Mouse (Mus musculus): ENCODE measurements around the gene Slc9a2. TPM values are rescaled to one million over a fixed set of nuclear protein-coding genes. Genes with fewer than 3 reads are reported as not detected.
A peak's percentile ranks its signal among the peaks of the same experiment; 100 is the strongest.
"Not testable (repeated sequence)": the region's sequence is repeated elsewhere in the genome, so short reads cannot be mapped to it uniquely, and the experiment has no call there.

Gene Slc9a2
- polyA plus RNA-seq, 1 experiment = 34.9 TPM

- WGBS = 25% methylated on average over 3 of the region's 3 CpGs
- peak; percentile 85 for DNase-seq (ENCODE audit: low read depth, low spot score)
Observed at GRCm38 (mm10) chr1:40696436-40696835, 16.1 kb downstream of the Slc9a2 start.

GRCm38 (mm10) chr1:40705099-40705498 is 24.7 kb downstream of the Slc9a2 start:
- no peak for DNase-seq (ENCODE audit: low read depth, low spot score)
- 34% methylated on average over 4 of the region's 4 CpGs for WGBS

- no peak for DNase-seq (ENCODE audit: low read depth, low spot score)
- 34% methylated on average over 9 of the region's 9 CpGs for WGBS
Observed at GRCm38 (mm10) chr1:40714950-40715349, 34.6 kb downstream of the Slc9a2 start.

- 87% methylated on average over 10 of the region's 10 CpGs for WGBS
Observed at GRCm38 (mm10) chr1:40726051-40726450, 45.7 kb downstream of the Slc9a2 start.

GRCm38 (mm10) chr1:40727404-40727803 is 47.0 kb downstream of the Slc9a2 start:
- WGBS = 90% methylated on average over 7 of the region's 7 CpGs
- DNase-seq (ENCODE audit: low read depth, low spot score) = no peak

More at GRCm38 (mm10) chr1:40726051-40726450, 45.7 kb downstream of the Slc9a2 start:
- no peak for DNase-seq (ENCODE audit: low read depth, low spot score)

- 93% methylated on average over 1 of the region's 1 CpGs for WGBS
- DNase-seq (ENCODE audit: low read depth, low spot score) = no peak
Observed at GRCm38 (mm10) chr1:40728636-40729035, 48.3 kb downstream of the Slc9a2 start.

GRCm38 (mm10) chr1:40737671-40738070 is 57.3 kb downstream of the Slc9a2 start:
- 81% methylated on average over 8 of the region's 8 CpGs for WGBS
- no peak for DNase-seq (ENCODE audit: low read depth, low spot score)

- not testable (repeated sequence) for DNase-seq (ENCODE audit: low read depth, low spot score)
- WGBS = 94% methylated on average over 9 of the region's 9 CpGs
Observed at GRCm38 (mm10) chr1:40738246-40738645, 57.9 kb downstream of the Slc9a2 start.

- no peak for DNase-seq (ENCODE audit: low read depth, low spot score)
- 25% methylated on average over 2 of the region's 2 CpGs for WGBS
Observed at GRCm38 (mm10) chr1:40740739-40741138, 60.4 kb downstream of the Slc9a2 start.

- 79% methylated on average over 5 of the region's 5 CpGs for WGBS
- DNase-seq (ENCODE audit: low read depth, low spot score) = no peak
Observed at GRCm38 (mm10) chr1:40746089-40746488, 65.7 kb downstream of the Slc9a2 start.

GRCm38 (mm10) chr1:40759751-40760445 is 79.5 kb downstream of the Slc9a2 start:
- 60% methylated on average over 6 of the region's 6 CpGs for WGBS
- no peak for DNase-seq (ENCODE audit: low read depth, low spot score)

GRCm38 (mm10) chr1:40764042-40764441 is 83.7 kb downstream of the Slc9a2 start:
- 65% methylated on average over 1 of the region's 1 CpGs for WGBS
- no peak for DNase-seq (ENCODE audit: low read depth, low spot score)

- WGBS = 17% methylated on average over 15 of the region's 15 CpGs
Observed at GRCm38 (mm10) chr1:40764701-40765275, 84.4 kb downstream of the Slc9a2 start.

GRCm38 (mm10) chr1:40765521-40765920 is 85.1 kb downstream of the Slc9a2 start:
- 88% methylated on average over 12 of the region's 12 CpGs for WGBS
- no peak for DNase-seq (ENCODE audit: low read depth, low spot score)

More at GRCm38 (mm10) chr1:40764701-40765275, 84.4 kb downstream of the Slc9a2 start:
- DNase-seq (ENCODE audit: low read depth, low spot score) = peak; percentile 87

- DNase-seq (ENCODE audit: low read depth, low spot score) = no peak
- 94% methylated on average over 18 of the region's 18 CpGs for WGBS
Observed at GRCm38 (mm10) chr1:40767588-40767987, 87.2 kb downstream of the Slc9a2 start.

GRCm38 (mm10) chr1:40768606-40769005 is 88.2 kb downstream of the Slc9a2 start:
- whole genome bisulfite sequencing = 48% methylated on average over 6 of the region's 6 CpGs
- DNase-seq (ENCODE audit: low read depth, low spot score) = no peak

- WGBS = 66% methylated on average over 4 of the region's 4 CpGs
- no peak for DNase-seq (ENCODE audit: low read depth, low spot score)
Observed at GRCm38 (mm10) chr1:40769331-40769894, 89.0 kb downstream of the Slc9a2 start.

GRCm38 (mm10) chr1:40771196-40771970 is 91.0 kb downstream of the Slc9a2 start:
- WGBS = 81% methylated on average over 7 of the region's 7 CpGs
- no peak for DNase-seq (ENCODE audit: low read depth, low spot score)

GRCm38 (mm10) chr1:40773234-40773633 is 92.9 kb downstream of the Slc9a2 start:
- WGBS = 90% methylated on average over 5 of the region's 5 CpGs
- DNase-seq (ENCODE audit: low read depth, low spot score) = no peak

- no peak for DNase-seq (ENCODE audit: low read depth, low spot score)
- 89% methylated on average over 10 of the region's 10 CpGs for WGBS
Observed at GRCm38 (mm10) chr1:40774040-40774439, 93.7 kb downstream of the Slc9a2 start.

Measured in large intestine, adult 2 months (tissue).